Mouse (Mus musculus) adipose tissue, adult 10 weeks (tissue): Measurements from ENCODE around the gene Gas1. TPM values are rescaled to one million over a fixed set of nuclear protein-coding genes. Genes with fewer than 3 reads are reported as not detected.

Experiments used
- polyA plus RNA-seq: library from polyadenylated mRNA; stranded (reverse); fragments of 350-450 nt; fragmentation: Illumina TruSeq; extraction: RNeasy Lipid Tissue Mini Kit (QIAGEN cat#74804); gene quantifications from one replicate; pipeline ENCODE4 v1.2.3, GENCODE M21; 2014; ENCODE audit warnings: low read depth, low replicate concordance

The Gas1 gene
- 50.5 TPM for polyA plus RNA-seq

DNA sequence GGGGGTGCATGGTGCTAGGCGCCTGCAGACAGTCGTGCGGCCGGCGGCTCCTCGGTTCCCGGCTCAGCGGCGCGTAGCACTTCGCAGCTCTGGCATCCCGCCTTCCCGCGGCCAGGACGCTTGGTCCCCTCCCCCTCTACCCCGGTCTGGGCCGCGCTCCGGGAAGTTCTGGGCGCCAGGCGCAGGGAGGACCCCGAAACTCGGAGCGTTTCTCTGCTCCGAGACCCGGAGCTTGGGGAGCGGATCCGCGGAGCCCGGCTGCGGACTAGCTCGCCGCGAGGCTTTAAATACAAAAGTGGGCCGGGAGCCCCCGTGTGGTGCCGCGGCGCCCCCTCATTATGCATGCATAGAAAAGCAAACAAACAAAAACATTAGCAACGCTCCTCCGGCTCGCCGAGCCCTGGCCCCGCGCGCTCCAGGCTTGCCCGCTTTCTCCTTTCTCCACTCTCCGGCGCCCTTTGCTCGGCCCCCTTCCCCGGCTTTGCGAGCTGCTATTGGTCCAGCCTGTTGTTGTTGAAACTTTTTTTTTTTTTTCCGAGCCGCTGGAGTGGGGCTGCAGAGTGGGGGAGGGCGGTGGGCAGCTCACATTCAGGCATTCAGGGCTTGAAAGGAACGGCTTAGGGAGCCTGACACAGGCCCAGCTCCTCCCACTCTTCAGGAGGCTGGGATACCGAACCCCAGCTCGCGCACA, at the start of gene Gas1:
Gene Gas1, minus strand, starts transcription at position 260 of the 691 bp plus-strand sequence.

